Mouse (Mus musculus): Measurements from ENCODE around the gene Catsperb.
"Not testable (repeated sequence)": the region's sequence is repeated elsewhere in the genome, so short reads cannot be mapped to it uniquely, and the experiment has no call there.

Gene Catsperb

DNA sequence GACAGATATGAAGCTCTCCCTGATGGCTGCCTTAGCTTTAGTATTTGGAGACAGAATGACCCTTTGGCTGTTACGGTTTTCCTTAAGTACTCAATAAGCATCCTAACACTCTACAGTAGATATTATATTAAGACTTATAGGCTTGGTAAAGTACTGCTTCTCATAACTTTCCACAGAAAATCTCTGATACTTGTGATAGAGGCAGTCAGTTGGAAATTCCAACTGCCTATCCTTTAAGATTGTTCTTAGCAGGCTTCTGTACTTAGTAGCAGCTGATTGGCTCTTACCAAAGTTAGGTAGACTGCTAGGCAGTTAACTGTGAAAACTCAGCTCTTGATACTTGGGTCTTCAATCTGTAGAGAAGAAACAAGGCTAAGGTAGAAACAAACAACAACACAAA, at the start of gene Catsperb:
Gene Catsperb, plus strand, starts transcription at position 301 of the 400 bp plus-strand sequence.
- not testable (repeated sequence) for DNase-seq

DNA sequence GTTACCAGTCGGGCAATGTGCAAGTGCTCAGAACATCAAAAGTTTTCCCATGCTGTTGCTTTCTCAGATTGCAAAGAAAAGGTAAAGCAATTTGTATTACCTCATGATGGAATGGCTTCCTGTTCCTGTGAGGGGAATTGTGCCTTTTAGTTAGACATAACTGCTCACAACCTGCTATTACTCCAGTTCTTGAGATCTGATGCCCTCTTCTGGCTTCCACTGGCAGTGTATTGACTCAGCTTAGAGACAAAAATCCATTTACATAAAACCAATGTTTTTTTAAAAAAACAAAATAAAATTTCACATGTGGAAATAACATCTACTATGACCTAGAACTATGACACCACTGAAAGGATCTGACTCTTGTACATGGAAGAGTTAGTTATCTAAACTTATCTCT, 43.0 kb upstream of the Catsperb start:
- not testable (repeated sequence) for DNase-seq

DNA sequence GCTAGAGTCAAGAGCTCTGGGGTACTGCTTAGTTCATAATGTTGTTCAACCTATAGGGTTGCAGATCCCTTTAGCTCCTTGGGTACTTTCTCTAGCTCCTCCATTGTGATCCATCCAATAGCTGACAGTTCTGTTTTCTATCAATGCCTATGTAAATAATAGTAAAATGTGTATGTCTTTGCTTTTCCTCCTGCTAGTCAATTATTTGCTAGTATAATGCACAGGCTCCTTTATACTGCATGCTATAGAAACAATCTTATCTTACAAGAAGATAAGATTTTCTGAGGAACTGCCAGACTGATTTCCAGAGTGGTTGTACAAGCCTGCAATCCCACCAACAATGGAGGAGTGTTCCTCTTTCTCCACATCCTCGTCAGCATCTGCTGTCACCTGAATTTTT, 23.0 kb upstream of the Catsperb start:
- not testable (repeated sequence) for DNase-seq

DNA sequence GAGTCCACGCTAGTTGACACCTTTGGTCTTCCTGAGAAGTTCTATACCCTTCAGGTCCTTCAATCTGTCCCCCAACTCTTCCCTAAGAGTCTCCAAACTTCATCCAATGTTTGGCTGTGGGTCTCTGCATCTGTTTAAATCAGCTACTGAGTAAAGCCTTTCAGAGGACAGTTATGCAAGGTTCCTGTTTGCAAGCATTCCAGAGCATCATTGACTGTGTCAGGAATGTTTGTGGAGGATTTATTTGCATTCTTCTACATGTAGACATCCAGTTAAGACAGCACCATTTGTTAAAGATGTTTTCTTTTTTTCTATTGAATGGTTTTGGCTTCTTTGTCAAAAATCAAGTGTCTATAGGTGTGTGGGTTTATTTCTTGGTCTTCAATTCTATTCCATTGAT, 21.7 kb downstream of the Catsperb start:
- DNase-seq, result no peak

DNA sequence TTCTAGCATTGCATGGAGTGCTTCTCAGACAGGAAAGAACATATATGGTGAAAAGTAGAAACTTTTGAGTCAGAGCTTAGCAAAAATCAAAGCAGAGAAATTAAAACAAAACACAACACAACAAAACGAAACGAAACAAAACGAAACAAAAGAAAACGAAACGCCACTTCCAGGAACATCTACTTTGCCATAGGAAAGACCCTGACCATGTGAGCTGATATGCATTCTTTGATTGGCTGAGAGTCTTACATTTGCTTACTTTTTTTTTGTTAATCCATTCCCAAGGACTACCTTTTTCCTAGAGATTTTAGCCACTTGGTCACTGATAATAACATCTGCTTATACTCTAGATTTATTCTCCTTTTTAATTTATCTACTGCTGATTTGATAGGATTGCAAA, 57.6 kb downstream of the Catsperb start:
- DNase-seq, result no peak

DNA sequence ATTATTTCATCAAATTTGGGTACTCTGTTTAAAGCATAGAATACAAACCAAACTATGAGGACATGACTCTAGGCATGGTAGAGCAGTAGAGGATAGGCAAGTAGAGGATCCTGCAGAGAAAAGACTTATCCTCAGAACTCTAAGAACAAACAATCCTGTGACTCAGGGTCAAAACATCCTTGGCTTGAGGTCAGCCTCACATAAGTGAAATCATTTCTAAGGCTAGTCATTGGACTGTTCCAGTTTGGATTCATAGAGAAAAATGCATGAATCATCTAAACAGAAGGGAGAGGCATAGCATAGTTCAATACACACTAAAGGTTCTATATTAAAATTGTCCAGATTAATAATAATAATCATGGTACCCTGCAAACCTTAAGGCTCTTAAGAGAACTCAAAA, 79.1 kb downstream of the Catsperb start:
- DNase-seq, result no peak

DNA sequence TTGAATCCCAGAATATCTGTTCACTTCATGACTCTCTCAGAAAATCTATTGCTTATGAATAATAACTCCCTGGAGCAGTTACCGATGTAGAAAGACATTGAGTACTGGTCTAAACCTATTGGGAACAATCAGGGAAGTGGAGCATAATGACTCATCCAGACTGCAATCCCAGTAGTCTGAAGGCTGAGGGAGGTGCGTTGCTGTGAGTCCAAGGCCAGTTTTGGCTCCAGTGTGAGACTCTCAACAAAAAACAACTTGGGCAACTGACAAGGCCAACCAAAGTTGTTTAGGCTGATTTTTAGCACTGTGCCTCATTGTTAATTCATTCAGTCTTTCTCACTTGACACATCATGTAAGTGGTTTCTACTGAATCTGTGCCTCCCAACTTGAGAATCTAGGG, 106.9 kb downstream of the Catsperb start:
- not testable (repeated sequence) for DNase-seq

DNA sequence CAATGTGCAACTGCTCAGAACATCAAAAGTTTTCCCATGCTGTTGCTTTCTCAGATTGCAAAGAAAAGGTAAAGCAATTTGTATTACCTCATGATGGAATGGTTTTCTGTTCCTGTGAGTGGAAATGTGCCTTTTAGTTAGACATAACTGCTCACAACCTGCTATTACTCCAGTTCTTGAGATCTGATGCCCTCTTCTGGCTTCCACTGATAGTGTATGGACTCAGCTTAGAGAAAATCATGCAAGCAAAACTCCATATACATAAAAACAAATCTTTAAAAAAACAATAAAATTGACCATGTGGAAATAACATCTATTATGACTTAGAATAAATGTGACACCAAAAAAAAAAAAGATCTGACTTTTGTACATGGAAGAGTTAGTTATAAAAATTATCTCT, 202.2 kb downstream of the Catsperb start:
- not testable (repeated sequence) for DNase-seq

DNA sequence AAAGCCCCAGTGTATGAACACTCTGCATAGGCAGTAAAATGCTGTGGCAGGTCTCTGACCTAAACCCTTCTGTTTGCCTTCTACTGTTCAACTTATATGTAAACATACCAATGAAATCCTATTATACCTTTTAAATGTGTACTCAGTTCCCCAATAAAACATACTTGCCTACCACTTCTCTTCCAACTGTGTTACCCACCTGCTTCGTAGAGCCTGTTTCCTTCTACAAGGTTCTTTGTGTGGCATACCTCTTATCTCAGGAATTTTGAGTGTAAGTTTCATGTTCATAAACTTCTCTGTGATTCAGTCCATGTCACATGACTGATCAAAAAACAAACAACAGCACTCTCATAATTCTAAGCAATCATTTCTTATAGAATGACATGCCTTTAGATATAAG, 228.7 kb downstream of the Catsperb start:
- no peak for DNase-seq

DNA sequence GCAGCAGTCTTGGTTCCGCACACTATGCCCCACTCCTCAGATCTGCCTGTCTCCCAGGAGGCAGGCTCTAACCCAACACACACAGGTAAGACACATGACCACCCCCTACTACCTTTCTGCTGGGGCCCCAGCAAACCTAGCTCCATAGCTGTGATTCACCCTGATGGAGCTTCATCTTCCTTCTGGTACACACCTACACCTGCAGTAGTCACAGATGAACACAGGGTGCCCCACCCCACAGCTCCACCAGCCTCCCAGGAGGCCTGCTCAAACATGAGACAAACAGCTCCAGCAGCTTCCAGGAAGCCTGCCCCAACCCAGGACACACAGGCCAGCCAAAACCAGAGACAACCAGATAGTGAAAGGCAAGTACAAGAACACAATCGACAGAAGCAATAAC, 263.0 kb downstream of the Catsperb start:
- DNase-seq, result no peak

Measured in right cerebral cortex, postnatal 25 days (tissue).